Mouse (Mus musculus) heart, embryonic 10.5 days (tissue): ENCODE data around the gene Btnl6. TPM values are rescaled to one million over a fixed set of nuclear protein-coding genes. Genes with fewer than 3 reads are reported as not detected.
"Not testable (repeated sequence)": the region's sequence is repeated elsewhere in the genome, so short reads cannot be mapped to it uniquely, and the experiment has no call there.

Experiments used
- DNase-seq: peaks from one replicate; pipeline ENCODE4 v3.0.0-alpha.2; 2017; ENCODE audit warnings: low spot score
- H3K27ac ChIP-seq: fragments of 300-500 bp; sonication (generic); 2 replicates; pipeline ENCODE4 v1.5.1; 2016; ENCODE audit warnings: mild to moderate bottlenecking
- H3K27me3 ChIP-seq: fragments of 300-500 bp; sonication (generic); 2 replicates; pipeline ENCODE4 v1.6.1; 2016; ENCODE audit warnings: mild to moderate bottlenecking; ENCODE audit not compliant: poor library complexity, insufficient read depth, severe bottlenecking
- H3K36me3 ChIP-seq: fragments of 300-500 bp; sonication (generic); 2 replicates; pipeline ENCODE4 v1.6.1; 2016; ENCODE audit warnings: mild to moderate bottlenecking, moderate library complexity
- H3K4me1 ChIP-seq: fragments of 300-500 bp; sonication (generic); 2 replicates; pipeline ENCODE4 v1.6.1; 2016; ENCODE audit warnings: mild to moderate bottlenecking
- H3K4me3 ChIP-seq: fragments of 300-500 bp; sonication (generic); 2 replicates; pipeline ENCODE4 v1.5.1; 2016; ENCODE audit warnings: mild to moderate bottlenecking, moderate library complexity
- H3K9me3 ChIP-seq: fragments of 300-500 bp; sonication (generic); 2 replicates; pipeline ENCODE4 v1.6.1; 2016; ENCODE audit warnings: mild to moderate bottlenecking, moderate library complexity
- WGBS: fragments of 180-500 bp; shearing (Covaris S2); methylation state at CpG from one replicate; pipeline ENCODE4 v1.1.7; 2016; 5-methylcytosine and 5-hydroxymethylcytosine counted together
- polyA plus RNA-seq: library from polyadenylated mRNA; unstranded; fragments of >200 nt; fragmentation: Nextera tagmentation; extraction: Ambion mirVana; gene quantifications from 2 replicates; pipeline ENCODE4 v1.2.1, GENCODE M21; 2016

The Btnl6 gene
- polyA plus RNA-seq, 1 experiment from 2014 or later: not detected

DNA sequence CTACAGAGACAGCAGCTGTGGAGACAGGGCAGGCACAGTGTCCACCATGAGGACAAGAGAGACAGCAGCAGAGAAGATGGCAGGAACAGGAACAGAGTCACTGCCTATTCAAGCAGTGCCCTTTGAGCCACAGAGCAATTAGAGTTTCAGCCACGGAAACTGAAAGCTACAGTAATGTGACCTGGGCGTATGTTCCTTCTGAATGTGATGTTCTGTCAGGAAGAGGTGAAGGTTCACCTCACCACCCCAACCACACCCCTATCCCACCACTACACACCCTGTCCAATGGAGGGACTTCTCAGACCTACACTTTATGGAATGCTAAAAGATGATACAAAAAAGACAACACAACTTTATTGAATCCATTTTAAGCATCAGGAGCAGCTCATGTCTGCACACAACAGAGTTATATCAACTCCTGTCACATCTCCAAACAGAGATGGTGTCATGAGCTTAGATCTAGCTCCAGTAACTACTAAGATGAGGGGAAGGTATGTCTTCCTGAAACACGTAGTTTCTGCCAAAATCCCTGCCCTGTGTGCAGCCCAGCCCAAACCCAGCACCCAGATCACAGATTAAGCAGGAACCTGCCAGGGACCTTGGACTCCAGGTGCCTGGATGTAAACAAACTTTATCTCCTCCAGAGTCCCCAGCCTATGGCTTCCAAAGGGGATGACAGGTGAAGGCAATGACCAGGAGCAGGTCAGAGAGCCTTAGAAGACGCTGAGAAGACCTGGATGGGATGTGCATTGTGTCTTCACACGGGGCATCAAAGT lies 39.7 kb downstream of the Btnl6 start, which contains the start of gene Btnl4:
Gene Btnl4, minus strand, starts transcription at position 81 of the 776 bp plus-strand sequence.
- H3K27me3 ChIP-seq, H3K4me1 ChIP-seq, H3K36me3 ChIP-seq, DNase-seq, H3K4me3 ChIP-seq, H3K27ac ChIP-seq, H3K9me3 ChIP-seq: not testable (repeated sequence)
- WGBS: 72% methylated on average over 5 of the region's 5 CpGs

DNA sequence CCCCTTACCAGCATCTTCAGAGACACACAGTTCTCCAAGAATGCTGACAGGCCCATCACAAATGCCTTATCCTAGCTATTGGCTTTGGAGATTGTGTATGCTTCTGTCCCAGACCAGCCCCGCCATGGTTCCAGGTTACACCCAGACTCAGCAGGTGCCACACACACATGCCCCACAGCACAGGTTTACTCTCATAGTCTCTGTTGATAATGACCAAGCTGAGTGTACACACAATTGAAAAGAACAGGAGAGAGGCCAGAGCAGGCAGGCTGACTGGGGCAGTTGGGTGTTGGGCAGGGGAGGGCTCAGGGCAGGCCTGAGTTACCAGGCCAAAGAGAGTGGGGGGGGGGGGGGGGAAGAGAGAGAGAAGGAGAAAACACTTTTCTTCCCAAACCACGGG lies 40.7 kb downstream of the Btnl6 start:
- no peak for DNase-seq
- Histone ChIP-seq H3K36me3 (no peaks in the 10 kb centered on the region), H3K4me1 (no peaks in the 10 kb centered on the region), H3K4me3 (no peak overlapping the region), H3K27ac (no peak overlapping the region), H3K9me3 (no peaks in the 10 kb centered on the region), H3K27me3 (no peaks in the 10 kb centered on the region)
- WGBS: 76% methylated on average over 1 of the region's 2 CpGs

DNA sequence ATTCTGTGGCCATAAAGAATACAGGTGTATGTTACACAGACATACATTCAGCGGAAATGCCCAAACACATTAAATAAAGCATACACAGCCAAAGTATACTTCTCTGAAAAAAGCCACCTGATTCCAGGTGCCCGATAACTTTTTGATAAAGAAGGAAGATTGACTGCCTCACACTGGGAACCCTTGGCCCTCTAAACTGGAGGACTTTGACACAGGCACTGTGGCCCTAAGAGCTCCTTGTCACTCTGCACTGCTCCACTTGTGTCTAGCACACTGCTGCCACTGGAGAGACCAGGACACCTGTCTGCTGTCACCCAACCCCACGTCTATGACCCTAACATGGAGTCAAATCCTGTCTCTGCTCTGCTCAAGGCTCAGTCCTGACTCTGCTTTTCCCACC lies 42.1 kb downstream of the Btnl6 start:
- Histone ChIP-seq H3K9me3 (no peaks in the 10 kb centered on the region), H3K4me3 (no peak overlapping the region), H3K36me3 (no peaks in the 10 kb centered on the region), H3K27me3 (no peaks in the 10 kb centered on the region), H3K27ac (no peak overlapping the region), H3K4me1 (no peaks in the 10 kb centered on the region)
- DNase-seq: peak; percentile 54
- 71% methylated on average over 3 of the region's 3 CpGs for WGBS

DNA sequence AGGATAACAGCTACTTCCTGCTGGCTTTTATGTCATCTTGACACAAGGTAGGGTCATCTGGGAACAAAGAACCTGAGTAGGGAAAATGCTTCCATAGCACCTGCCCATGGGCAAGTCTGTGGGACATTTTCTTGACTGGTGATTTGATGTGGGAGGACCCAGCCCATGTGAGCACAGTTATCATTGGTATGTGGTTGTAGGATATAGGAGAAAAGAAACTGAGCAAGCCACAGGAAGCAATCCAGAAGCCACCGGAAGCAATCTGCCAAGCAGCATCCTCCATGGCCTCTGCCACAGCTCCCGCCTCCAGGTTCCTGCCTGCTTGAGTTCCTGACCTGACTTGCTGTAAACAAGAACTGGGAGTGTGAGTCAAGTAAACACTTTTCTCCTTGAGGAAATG lies 46.7 kb downstream of the Btnl6 start:
- 69% methylated on average over 2 of the region's 2 CpGs for WGBS
- no peaks in the 10 kb centered on the region for H3K27me3 ChIP-seq
- H3K27ac ChIP-seq: no peak overlapping the region
- no peak for DNase-seq
- H3K36me3 ChIP-seq: no peaks in the 10 kb centered on the region
- H3K9me3 ChIP-seq: no peaks in the 10 kb centered on the region
- H3K4me1 ChIP-seq: no peaks in the 10 kb centered on the region
- H3K4me3 ChIP-seq: no peak overlapping the region

DNA sequence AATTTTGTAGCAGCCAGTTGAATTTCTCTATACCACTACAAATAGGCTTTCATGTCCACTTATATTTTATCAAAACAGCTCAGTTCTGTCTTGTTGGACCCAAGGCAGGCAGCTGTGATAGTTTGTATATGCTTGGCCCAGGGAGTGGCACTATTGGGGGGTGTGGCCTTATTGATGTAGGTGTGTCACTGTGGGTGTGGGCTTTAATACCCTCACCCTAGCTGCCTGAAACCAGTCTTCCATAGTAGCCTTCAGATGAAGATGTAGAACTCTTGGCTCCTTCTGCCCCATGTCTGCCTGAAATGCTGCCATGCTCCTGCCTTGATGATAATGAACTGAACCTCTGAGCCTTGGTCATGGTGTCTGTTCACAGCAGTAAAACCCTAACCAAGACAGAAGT lies 51.2 kb downstream of the Btnl6 start:
- not testable (repeated sequence) for H3K36me3 ChIP-seq, H3K9me3 ChIP-seq, H3K27ac ChIP-seq, H3K27me3 ChIP-seq, DNase-seq, H3K4me3 ChIP-seq, H3K4me1 ChIP-seq

DNA sequence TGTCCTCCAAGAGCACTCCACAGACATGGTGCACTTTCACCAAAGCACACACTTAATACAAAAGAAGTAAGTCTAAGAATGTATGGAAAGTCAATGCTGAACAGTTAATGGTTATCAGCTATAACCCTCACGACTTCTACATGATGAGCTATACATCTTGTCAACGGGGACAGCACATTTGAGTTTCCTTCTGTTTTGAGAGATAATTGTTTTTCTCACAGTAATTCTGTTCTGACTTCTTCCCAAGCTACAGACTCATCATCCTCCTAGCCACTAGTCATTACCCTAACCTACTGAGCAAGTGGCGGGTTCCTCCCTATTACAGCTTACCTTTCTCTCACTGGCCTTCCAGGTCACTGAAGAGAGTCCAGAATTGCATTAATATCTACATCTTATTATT lies 57.9 kb downstream of the Btnl6 start:
- Histone ChIP-seq H3K4me3 (no peak overlapping the region), H3K36me3 (no peaks in the 10 kb centered on the region), H3K4me1 (no peaks in the 10 kb centered on the region), H3K9me3 (no peaks in the 10 kb centered on the region), H3K27ac (no peak overlapping the region), H3K27me3 (0 out of 2 replicates have a peak, but pooled peaks cover 4% of the 10 kb centered on the region)
- DNase-seq: no peak
- 79% methylated on average over 3 of the region's 3 CpGs for WGBS

Other genes starting within 250 kb of the Btnl6 start
- gene H2-Aa, start 229.5 kb downstream of the Btnl6 start, polyA plus RNA-seq: 0.11 TPM in 1 of 2 replicates, not detected in the other
- gene H2-Eb1, start 211.5 kb downstream of the Btnl6 start, polyA plus RNA-seq: 1.4 TPM in 2 replicates
- gene H2-Eb2, start 191.7 kb downstream of the Btnl6 start, polyA plus RNA-seq: not detected in 2 replicates
- gene Btnl2, start 162.5 kb downstream of the Btnl6 start, polyA plus RNA-seq: 0.05 TPM in 1 of 2 replicates, not detected in the other
- not detected in 2 replicates for gene Btnl1, start 140.2 kb downstream of the Btnl6 start, polyA plus RNA-seq
- 0.14 and 0.15 TPM in 2 replicates for gene BC051142, start 118.5 kb downstream of the Btnl6 start, polyA plus RNA-seq
- not detected in 2 replicates for gene Btnl4, start 40.0 kb downstream of the Btnl6 start, polyA plus RNA-seq
- 6.4 and 8.4 TPM in 2 replicates for gene Notch4, start 46.9 kb upstream of the Btnl6 start, polyA plus RNA-seq
- gene Gpsm3, start 72.5 kb upstream of the Btnl6 start, polyA plus RNA-seq: 6.8 and 11.0 TPM in 2 replicates
- 10.2 and 16.6 TPM in 2 replicates for gene Pbx2, start 73.9 kb upstream of the Btnl6 start, polyA plus RNA-seq
- gene Ager, start 80.5 kb upstream of the Btnl6 start, polyA plus RNA-seq: 5.3 and 5.6 TPM in 2 replicates
- gene Rnf5, start 86.3 kb upstream of the Btnl6 start, polyA plus RNA-seq: 139 and 157 TPM in 2 replicates
- 44.8 and 57.8 TPM in 2 replicates for gene Agpat1, start 86.9 kb upstream of the Btnl6 start, polyA plus RNA-seq
- 0.49 and 1.7 TPM in 2 replicates for gene Egfl8, start 98.6 kb upstream of the Btnl6 start, polyA plus RNA-seq
- 24.3 and 27.5 TPM in 2 replicates for gene Ppt2, start 111.2 kb upstream of the Btnl6 start, polyA plus RNA-seq
- 0.11 TPM in 1 of 2 replicates, not detected in the other for gene Prrt1, start 112.2 kb upstream of the Btnl6 start, polyA plus RNA-seq
- 12.6 TPM in 2 replicates for gene Fkbpl, start 127.4 kb upstream of the Btnl6 start, polyA plus RNA-seq
- 74.0 and 76.8 TPM in 2 replicates for gene Atf6b, start 129.8 kb upstream of the Btnl6 start, polyA plus RNA-seq
- gene Tnxb, start 153.2 kb upstream of the Btnl6 start, polyA plus RNA-seq: 0.04 and 0.07 TPM in 2 replicates
- gene C4b, start 226.5 kb upstream of the Btnl6 start, polyA plus RNA-seq: not detected in 2 replicates